Mouse (Mus musculus) embryonic facial prominence, embryonic 15.5 days (tissue): ENCODE measurements at regions not wholly inside any gene's neighbourhood (a gene's known extent, or its start where the extent isn't known, plus 50 kb on each side); places are given as distances from the start of the nearest gene placed in this dataset.

Experiments
- ATAC-seq: fragments of 200-750 bp; cut with Nextera tagmentation; 2 replicates; pipeline ENCODE4 v1.8.0; 2017; ENCODE audit warnings: low read depth, moderate TSS enrichment; ENCODE audit not compliant: insufficient number of reproducible peaks, low FRiP score, low TSS enrichment
- H3K27ac ChIP-seq: fragments of 300-500 bp; sonication (generic); replicated peaks from 2 replicates; pipeline ENCODE4 v1.5.1; 2015; ENCODE audit warnings: mild to moderate bottlenecking, inconsistent platforms
- H3K27me3 ChIP-seq: fragments of 300-500 bp; sonication (generic); 2 replicates; pipeline ENCODE4 v1.6.1; 2015; ENCODE audit warnings: inconsistent platforms
- H3K36me3 ChIP-seq: fragments of 300-500 bp; sonication (generic); 2 replicates; pipeline ENCODE4 v1.6.1; 2015; ENCODE audit warnings: mild to moderate bottlenecking, inconsistent platforms
- H3K4me1 ChIP-seq: fragments of 300-500 bp; sonication (generic); 2 replicates; pipeline ENCODE4 v1.6.1; 2015; ENCODE audit warnings: inconsistent platforms
- H3K4me2 ChIP-seq: fragments of 300-500 bp; sonication (generic); replicated peaks from 2 replicates; pipeline ENCODE4 v1.6.1; 2015; ENCODE audit warnings: mild to moderate bottlenecking, inconsistent platforms
- H3K4me3 ChIP-seq: fragments of 300-500 bp; sonication (generic); replicated peaks from 2 replicates; pipeline ENCODE4 v1.5.1; 2015; ENCODE audit warnings: mild to moderate bottlenecking, inconsistent platforms
- H3K9ac ChIP-seq: fragments of 300-500 bp; sonication (generic); 2 replicates; pipeline ENCODE4 v1.6.1; 2015; ENCODE audit warnings: inconsistent platforms
- H3K9me3 ChIP-seq: fragments of 300-500 bp; sonication (generic); replicated peaks from 2 replicates; pipeline ENCODE4 v1.6.1; 2016; ENCODE audit warnings: inconsistent platforms
- WGBS: fragments of 180-500 bp; shearing (Covaris S2); methylation state at CpG from one replicate; pipeline ENCODE4 v1.1.7; 2015; 5-methylcytosine and 5-hydroxymethylcytosine counted together

DNA sequence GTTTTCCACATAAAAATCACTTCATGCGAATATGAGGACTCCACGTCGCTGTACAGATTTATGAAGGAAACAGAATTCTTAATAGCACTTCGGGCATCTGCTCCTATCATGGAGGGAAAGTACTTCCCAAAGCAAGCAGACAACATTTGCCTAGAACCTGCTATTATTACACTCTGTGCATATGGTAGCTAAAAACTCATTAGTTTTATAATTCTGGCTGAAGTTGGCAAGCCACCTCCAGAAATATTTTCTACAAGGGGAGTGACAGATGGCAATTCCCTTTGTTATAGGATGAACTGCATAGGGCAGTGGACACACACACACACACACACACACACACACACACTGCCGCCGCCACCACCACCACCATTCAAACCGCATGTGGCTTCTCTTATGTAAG is 61.3 kb upstream of the Tlk1 start:
- Histone ChIP-seq H3K27me3 (no peaks in the 10 kb centered on the region), H3K4me2 (no peak overlapping the region), H3K4me3 (no peak overlapping the region), H3K36me3 (no peaks in the 10 kb centered on the region), H3K4me1 (no peaks in the 10 kb centered on the region), H3K9ac (no peak overlapping the region), H3K27ac (no peak overlapping the region), H3K9me3 (no peaks in the 10 kb centered on the region)
- no peak for ATAC-seq
- WGBS: 71% methylated on average over 7 of the region's 7 CpGs

DNA sequence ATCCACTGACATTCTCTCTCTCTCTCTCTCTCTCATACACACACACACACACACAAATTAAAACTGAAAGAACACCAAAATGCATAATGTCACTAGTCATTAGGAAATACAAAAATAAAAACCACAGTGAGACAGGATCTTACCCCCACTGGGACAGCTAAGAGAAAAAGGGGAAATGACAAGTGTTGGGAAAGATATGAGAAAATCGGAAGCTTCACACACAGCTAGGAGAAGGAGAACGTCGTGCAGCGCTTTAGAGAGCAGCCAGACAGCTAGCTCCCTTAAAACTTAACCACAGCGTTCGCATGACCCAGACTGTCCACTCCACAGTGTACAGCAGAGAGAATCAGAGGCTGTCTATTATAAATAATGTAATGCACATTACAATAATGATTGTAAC is 60.1 kb upstream of the Tlk1 start:
- Histone ChIP-seq H3K4me2 (no peak overlapping the region), H3K9me3 (no peaks in the 10 kb centered on the region), H3K9ac (no peak overlapping the region), H3K36me3 (no peaks in the 10 kb centered on the region), H3K4me3 (no peak overlapping the region), H3K4me1 (no peaks in the 10 kb centered on the region), H3K27ac (no peak overlapping the region), H3K27me3 (no peaks in the 10 kb centered on the region)
- 79% methylated on average over 6 of the region's 6 CpGs for WGBS
- no peak for ATAC-seq

DNA sequence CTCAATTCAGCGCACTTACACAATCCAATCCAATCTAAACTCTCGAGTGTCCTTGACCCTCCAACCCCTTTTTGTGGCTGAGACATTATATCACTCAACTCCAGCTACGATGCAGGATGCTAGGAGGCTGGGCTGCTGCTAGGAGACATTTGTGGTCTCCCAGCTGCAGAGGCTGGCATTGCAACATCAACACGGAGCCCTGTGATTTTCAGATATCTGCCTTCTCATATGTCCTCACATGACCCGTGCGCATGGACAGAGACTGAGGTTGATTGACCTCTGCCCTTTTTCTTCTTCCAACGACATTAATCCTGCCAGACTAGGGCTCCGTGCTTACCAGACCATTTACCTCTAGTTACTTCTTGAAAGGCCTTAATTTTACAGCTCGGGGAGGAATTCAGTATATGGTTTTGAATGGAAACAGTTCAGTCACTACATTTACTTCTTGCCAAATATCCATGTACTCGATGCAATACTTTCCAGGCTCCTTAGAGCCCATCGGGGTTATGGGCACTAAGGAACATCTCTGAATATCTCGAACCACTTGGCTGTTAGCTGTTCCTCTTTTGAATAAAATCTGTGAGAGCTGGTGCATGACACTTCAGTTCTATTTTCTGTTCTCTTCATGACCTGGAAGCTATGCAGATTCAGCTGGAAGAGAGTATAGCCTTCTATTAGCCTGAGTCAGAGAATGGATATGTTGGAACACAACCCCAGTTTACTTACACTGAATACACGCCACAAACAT is 52.0 kb upstream of the Tlk1 start:
- Histone ChIP-seq H3K9ac (no peak overlapping the region), H3K9me3 (no peaks in the 10 kb centered on the region), H3K4me3 (no peak overlapping the region), H3K36me3 (no peaks in the 10 kb centered on the region), H3K4me2 (no peak overlapping the region), H3K4me1 (no peaks in the 10 kb centered on the region), H3K27ac (no peak overlapping the region), H3K27me3 (no peaks in the 10 kb centered on the region)
- WGBS: 70% methylated on average over 13 of the region's 13 CpGs
- no peak for ATAC-seq

DNA sequence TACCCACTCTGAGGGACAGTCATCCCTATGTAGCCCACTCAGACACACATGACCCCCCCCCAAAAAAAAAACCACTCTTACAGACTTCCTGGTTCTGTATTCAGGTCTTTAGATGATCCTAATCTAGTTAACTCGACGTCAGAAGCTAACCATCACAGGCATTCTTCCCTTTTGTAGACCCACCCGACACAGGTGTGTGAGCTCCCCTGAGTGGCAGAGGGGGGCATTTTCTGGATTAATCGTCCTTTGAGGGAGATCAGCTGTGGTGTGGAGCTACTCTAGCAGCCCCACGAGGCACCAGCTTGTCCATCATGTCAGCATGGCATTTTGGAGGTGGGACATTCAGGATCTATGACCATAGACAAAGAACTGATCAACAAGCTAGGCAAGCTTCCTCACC is 50.7 kb upstream of the Tlk1 start:
- ATAC-seq: no peak
- no peaks in the 10 kb centered on the region for H3K9me3 ChIP-seq
- H3K4me2 ChIP-seq: no peak overlapping the region
- no peak overlapping the region for H3K27ac ChIP-seq
- no peaks in the 10 kb centered on the region for H3K4me1 ChIP-seq
- H3K36me3 ChIP-seq: no peaks in the 10 kb centered on the region
- H3K9ac ChIP-seq: no peak overlapping the region
- no peaks in the 10 kb centered on the region for H3K27me3 ChIP-seq
- WGBS: 73% methylated on average over 5 of the region's 5 CpGs
- H3K4me3 ChIP-seq: no peak overlapping the region
